Mouse (Mus musculus): Measurements from ENCODE around the gene Grm7.

Grm7 gene

GRCm38 (mm10) chr6:111529985-111530384 lies 884.6 kb downstream of the Grm7 start:
- DNase-seq (ENCODE audit: low read depth in 2 of 2, low spot score in 2 of 2): no peak

DNA sequence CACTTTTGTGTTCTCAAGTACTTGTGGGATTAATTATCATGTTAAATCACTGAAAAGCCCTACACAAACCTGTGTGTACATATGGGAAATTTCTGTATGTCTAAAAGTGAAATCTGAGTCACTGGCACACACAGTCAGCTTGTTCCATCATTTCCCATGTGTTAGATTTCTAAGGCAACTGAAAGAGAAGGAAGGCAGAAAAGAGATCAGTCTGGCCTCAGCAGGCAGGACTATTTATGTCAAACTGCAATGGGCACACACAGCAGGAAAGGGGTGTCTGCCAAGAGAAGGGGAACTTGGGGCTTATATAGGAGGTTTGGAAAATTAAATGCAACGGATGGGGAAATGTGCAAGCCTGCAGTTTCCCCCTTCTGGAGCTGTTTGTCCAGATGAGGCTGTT lies 913.2 kb downstream of the Grm7 start:
- no peak for DNase-seq (ENCODE audit: low read depth in 2 of 2, low spot score in 2 of 2)

DNA sequence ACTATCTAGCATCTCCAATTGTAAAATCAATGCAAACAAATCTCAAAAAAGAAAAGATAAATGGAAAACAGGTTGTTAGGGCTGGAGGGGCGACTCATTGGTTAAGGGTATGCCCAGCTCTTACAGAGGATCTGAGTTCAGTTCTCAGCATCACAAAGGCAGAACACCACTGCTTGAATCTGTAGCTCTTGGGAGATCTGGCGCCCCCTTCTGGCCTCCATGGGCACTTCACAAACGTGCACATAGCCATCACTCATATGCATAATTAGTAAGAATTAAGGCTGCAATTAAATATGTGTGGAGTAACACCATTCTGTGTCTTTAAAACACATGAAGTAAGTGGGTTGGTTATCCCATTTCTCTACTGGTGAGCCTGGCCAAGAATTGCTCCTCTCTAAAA lies 914.1 kb downstream of the Grm7 start:
- DNase-seq (ENCODE audit: low read depth in 2 of 2, low spot score in 2 of 2): no peak

DNA sequence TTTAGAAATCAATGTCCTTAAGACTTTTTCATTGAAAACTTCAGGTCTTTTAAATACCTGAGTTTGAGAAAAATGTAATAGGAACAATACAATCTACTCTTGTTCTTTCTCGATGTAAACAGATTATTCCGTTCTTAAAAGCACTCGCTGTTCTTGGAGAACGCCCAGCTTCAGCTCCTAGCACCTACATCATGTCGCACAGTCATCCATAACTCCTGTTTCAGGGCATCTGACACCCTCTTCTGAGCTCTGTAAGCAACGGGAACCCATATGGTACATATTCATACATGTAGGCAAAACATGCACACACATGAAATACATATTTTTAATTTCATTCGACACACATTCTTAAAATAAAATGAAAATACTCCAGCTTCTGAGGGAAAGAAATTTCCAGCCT lies 916.0 kb downstream of the Grm7 start:
- no peak for DNase-seq (ENCODE audit: low read depth in 2 of 2, low spot score in 2 of 2)

DNA sequence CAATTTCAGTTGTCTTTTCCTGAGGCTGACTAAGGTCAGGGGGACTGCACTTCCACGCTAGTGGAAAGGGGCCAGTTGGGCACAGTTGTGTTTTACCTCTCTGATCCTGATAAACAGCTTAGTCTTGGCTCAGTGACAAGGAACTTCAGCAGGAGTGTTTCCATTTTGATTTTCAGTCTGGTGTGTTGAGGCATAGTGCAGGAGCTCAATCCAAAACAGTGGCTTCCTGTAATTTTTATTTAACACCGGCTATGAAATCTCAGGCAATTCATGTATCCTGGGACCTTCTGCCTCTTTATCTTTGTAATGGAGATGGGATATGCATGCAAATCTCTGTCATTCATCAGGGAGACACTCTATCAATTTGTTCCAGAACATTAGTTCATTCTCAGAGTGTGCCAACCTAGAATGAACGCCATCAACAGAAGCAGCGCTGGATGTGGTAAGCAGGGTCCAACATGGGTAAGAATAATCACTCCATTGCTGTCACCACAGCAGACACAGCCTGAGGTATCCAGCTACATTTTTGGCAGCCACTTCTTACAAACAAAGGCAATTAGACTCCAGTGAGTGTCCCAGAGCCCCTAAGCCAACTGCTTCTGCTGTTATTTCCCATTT lies 926.2 kb downstream of the Grm7 start:
- no peak for DNase-seq (ENCODE audit: low read depth in 2 of 2, low spot score in 2 of 2)

DNA sequence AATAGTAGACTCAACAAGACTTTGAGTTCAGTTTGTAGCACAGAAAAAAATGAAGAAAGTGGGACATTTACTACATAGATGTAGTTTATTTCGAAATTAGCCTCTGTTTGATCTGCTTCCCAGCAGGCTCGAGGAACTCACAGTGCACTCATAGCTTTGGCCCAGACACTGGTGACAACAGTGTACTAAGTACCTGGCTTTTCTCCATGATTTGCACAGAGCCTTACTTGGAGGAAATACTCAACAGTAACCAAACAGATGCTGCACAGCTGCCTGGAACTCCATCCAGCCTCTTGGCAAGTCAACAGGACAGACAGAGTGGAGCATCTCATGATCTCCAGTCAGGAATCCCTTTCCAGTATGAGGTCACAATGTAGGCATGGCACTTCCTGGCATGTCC lies 939.5 kb downstream of the Grm7 start:
- DNase-seq (ENCODE audit: low read depth in 2 of 2, low spot score in 2 of 2): no peak

DNA sequence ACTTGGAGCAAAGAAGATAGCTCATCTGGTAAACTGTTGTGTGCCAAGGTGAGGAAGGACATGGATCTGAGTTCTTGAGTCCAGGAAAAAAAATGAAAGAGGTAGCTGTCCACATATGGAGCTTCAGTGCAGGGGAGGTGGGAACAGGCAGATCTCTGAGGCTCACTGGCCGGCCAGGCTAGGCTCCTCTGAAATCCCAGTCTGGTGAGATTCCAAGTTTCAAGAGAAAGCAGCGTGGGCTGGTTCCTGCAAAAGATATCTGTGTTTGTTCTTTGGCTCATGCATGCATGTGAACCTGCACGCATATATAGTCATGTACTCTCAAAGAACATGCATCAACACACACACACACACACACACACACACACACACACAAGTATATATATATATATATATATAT lies 942.2 kb downstream of the Grm7 start:
- DNase-seq (ENCODE audit: low read depth in 2 of 2, low spot score in 2 of 2): no peak

- no peak for DNase-seq (ENCODE audit: low read depth in 2 of 2, low spot score in 2 of 2)
Observed at GRCm38 (mm10) chr6:111601892-111602654, 956.7 kb downstream of the Grm7 start.

- no peak for DNase-seq (ENCODE audit: low read depth in 2 of 2, low spot score in 2 of 2)
Observed at GRCm38 (mm10) chr6:111610396-111610795, 965.0 kb downstream of the Grm7 start.

DNA sequence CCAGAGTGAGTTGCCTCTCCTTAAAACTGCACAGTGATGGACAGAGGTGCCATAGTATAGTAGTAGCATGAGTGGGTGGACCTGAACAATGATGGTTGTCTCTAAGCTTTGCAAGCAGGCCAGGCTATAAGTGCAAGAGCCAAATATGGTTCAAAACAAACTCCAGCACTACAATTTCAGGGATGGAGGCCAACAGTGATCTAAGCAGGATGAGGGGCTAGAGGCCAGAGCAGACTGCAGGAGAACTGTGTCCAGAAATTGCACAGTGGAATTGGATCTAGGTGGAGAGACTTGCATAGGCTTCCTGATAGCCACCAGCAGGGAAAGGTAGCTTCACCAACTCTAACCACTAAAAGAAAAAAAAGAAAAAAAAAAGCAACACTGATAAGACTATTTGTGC lies 968.5 kb downstream of the Grm7 start:
- no peak for DNase-seq (ENCODE audit: low read depth in 2 of 2, low spot score in 2 of 2)
